Mouse (Mus musculus): ENCODE results near the gene Scamp2.

- TF ChIP-seq POLR2A (IDR thresholded peaks at IDR 0.05; ENCODE audit: insufficient read depth, low read depth, low read length) (no peak), CTCF (IDR thresholded peaks at IDR 0.05) (no peak)
Observed at GRCm38 (mm10) chr9:57558625-57559024, 2.1 kb upstream of the Scamp2 start.

Data from heart, adult 2 months (tissue).